Mouse (Mus musculus) gastrocnemius, postnatal 25 days (tissue): Measurements from ENCODE around the gene Eif3d. TPM values are rescaled to one million over a fixed set of nuclear protein-coding genes. Genes with fewer than 3 reads are reported as not detected.

Experiments used
- DNase-seq: peaks from one replicate; pipeline ENCODE4 v3.0.0; 2022
- total RNA-seq, 2 experiments: library from RNA; stranded (reverse); gene quantifications; 1 replicate in 1 of 2; 2 replicates in 1 of 2; pipeline ENCODE4 v1.2.3; 2021

Gene Eif3d
- total RNA-seq, 2 experiments from 2014 or later = 52.8 to 52.9 TPM

DNA sequence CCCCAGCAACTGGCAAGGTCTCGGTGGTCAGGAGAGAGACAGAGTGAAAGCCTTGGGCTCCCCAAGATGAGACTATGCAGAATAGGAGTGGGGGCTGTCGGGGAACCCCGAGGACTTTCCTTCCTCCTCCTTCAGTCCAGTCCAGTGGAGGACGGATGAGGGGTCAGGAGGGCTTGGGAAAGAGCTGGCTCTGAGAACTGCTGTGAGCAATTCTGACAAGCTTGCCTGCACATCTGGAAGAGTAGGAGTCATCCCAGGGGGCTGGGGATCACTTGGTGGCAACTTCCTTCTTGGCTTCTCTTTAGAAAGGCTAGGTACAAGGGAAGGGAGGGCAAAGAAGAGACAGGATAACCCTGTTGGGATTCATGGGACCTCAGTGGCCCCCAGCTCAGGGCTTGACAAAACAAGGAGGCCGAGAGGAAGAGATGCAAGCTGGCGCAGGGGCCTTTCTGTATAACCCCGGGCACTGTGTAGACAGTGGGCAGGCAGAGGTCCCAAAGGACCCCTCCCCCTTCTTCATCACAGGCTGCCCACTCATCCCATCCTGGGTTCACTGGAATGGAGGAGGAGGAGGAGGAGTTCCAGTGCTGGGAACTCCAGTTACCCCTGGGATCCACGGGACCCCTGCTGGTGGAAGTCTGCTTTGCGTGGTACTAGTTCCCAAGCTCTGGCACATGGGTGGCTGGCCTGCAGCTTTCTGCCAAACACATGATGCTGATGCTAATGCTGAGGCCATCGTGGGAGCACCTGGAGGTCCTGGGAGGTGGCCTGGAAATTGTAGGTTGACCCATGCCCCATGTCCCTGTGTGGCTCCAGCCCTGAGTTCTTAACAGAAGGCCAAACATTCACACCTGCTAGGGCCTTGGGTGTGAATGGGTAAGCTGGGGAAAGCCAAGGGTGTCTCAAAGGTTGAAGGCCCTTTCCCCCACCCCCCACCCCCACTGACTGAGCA lies 49.8 kb downstream of the Eif3d start:
- peak; percentile 23 for DNase-seq

DNA sequence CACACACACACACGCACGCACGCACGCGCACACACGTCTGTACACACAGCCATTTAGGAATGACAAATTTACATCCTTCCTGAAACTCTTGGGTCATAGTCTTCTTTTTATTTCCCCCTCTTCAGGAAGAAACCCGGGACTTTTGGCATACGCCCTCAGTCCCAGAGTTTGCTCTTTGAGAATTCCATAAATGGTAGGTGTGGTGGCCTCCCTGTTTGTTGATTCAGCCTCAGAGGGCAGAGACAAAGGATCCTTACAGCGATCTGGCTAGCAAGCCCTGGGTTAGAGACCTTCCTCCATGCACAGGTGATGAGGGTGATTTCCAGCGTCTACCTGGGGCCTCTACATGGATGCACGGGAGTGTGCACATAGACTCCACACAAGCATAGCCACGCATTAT lies 51.2 kb downstream of the Eif3d start:
- no peak for DNase-seq

DNA sequence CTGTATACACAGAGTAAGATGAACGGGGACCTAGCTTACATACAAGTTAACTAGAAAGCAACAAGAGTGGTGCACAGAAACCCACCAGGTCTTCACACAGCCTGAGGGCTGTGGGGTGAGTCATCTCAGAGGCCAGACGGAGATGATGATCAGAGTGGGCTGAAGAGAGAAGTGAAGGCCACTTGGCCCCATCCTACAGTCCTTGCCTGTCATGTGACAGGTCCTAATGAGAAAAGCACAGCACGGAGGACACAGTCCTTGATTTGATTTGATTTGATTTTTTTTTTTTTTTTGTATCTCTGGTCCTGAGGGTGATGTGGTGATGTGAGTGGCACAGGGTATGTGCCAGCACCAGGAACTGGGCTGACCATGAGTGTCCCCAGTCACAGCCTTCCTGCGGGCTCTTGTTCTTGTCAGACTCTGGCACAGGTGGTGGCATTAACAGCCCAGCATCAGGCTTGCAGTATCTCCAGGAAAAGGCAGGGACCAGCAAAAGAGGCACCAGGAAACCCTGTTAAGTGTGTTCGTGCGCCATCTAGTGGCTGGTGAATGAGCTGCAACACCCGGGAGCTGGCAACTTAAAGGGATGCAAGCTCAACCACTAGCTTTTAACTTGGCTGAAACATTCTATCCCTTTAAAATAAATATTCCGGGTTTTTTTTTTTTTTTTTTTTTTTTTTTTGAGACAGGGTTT lies 53.6 kb downstream of the Eif3d start:
- DNase-seq = peak; percentile 83

DNA sequence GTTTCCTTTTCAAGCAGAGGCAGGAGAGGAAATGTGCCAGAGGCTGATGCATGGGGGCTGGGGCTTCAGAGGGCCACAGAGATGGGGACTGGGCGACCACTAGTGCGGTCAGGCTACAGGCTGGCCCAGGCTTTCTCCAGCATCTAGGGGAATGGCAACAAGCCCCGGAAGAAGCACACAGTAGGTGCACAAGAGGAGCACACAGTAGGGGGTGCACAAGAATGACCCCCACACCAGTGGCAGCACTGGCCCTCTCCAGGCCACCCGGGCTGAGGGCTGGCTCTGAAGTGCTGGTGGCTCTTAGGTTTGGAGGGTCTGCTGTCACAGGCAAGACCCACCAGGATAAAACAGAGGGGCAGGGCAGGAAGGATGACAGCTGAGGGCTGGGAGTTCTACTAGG lies 55.3 kb downstream of the Eif3d start:
- DNase-seq = peak; percentile 9

DNA sequence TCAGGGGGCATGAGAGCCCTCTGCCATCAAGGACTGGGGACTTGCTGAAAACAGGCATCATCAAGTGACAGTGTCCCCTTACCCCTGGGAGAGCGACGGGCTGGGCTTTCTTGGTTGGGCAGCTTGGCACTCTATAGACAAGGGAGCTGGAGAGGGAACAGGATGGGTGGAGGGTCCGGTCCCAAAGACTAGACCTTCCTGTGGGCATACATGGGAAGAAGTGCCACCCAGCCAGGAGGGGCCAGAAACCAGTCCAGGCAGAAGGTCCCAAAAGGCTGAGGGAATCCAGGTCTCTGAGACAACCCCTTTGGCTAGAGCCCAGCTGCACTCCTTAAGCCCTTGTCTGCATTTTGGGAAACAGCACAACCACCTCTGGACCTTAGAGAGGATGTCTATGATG lies 56.1 kb downstream of the Eif3d start:
- peak; percentile 6 for DNase-seq

DNA sequence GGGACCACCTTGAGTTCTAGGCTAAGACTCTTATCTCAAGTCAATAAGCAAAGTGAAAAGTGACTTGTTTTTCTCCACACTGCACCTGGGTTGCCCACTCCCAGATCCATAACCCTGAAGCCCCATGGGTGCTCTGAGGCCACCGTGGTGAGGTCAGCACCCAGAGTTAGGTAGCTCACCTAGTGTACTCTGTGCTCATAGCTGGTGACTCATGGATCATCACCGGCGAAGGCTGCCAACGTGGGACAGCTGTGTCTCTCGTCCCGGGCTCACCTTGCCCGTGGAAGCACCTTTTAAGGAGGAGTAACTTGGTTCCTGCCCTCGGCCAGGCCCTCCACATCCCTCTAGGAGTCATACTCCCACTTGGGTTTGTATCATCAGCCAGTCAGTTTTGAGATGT lies 57.6 kb downstream of the Eif3d start:
- DNase-seq = peak; percentile 58

DNA sequence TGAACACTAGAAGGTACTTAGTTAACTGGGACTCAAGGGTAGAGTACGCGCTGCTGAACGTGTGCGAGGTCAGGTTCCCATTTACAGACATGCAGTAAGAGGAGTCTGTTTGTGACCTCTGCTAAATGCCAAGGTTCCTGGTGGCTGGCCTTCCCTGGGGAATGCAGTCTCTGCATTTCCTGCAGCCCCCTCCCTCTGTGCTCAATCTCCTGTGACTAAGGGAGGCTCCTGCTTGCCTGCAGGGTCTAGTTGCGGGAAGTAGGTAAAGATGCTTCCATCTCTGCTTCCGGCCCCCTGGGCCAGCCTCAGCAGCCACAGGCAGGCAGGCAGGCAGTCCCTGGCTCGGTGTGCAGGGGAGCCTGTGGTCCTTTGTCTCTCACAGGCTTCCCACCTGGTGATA lies 58.0 kb downstream of the Eif3d start:
- DNase-seq = peak; percentile 28

DNA sequence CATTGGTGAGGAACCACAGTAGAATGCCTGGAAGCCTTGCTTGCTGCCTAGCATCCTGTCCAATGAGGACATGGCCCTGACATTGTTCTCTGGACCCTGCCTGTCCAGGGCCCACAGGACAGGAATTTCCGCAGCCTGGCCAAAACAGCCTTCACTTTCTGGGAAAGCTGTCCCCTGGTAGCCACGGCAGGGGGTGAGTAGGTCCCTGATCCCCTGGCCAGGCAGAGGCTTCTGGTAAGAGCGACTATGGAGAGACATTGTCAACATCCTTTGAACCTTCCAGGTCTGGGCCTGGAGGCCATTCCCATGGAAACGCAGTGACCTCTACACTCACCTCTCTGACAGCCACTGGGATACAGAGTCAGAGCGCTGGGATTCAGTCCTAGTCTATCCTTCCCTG lies 58.6 kb downstream of the Eif3d start:
- DNase-seq = peak; percentile 52

DNA sequence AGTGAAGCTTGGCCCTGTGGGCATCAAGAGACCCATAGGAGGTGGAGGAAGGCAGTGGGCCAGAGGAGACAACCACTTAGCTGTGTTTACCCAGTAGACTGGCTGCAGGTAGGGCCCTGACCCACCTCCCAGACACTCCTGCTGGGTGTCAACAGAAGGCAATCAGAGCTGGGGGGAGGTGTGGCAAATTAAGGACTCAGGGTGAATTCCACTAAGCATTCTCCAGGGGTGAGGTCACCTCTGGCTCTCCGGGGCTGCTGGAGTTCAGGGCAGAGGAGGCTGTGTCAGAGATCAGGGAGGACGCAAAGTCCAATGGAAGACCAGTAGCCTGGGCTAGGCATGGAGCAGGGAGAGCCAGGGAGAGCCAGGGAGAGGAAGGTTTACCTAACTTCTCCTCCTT lies 59.5 kb downstream of the Eif3d start:
- peak; percentile 31 for DNase-seq

Other genes with a start within 250 kb of the Eif3d start
- not detected for gene Apol9b, start 241.8 kb downstream of the Eif3d start, total RNA-seq
- under 1 TPM in 1 of 2 experiments, not detected in 1; 0.21 TPM for gene Apol8, start 213.8 kb downstream of the Eif3d start, total RNA-seq
- gene Myh9, start 128.6 kb downstream of the Eif3d start, total RNA-seq = 10 to 100 TPM; 51.0 to 72.0 TPM
- gene Txn2, start 41.8 kb downstream of the Eif3d start, total RNA-seq = 100 to 1,000 TPM; 210 to 254 TPM
- gene Foxred2, start 14.1 kb downstream of the Eif3d start, total RNA-seq = under 1 TPM; 0.54 to 0.86 TPM
- gene Cacng2, start 149.2 kb upstream of the Eif3d start, total RNA-seq = not detected
- 10 to 100 TPM; 20.2 to 22.5 TPM for gene Ift27, start 203.3 kb upstream of the Eif3d start, total RNA-seq
- over 10,000 TPM; 18,412 to 20,409 TPM for gene Pvalb, start 235.6 kb upstream of the Eif3d start, total RNA-seq